Mouse (Mus musculus): ENCODE measurements around the gene Gm11020.
A peak's percentile ranks its signal among the peaks of the same experiment; 100 is the strongest.
"Not testable (repeated sequence)": the region's sequence is repeated elsewhere in the genome, so short reads cannot be mapped to it uniquely, and the experiment has no call there.

The Gm11020 gene

DNA sequence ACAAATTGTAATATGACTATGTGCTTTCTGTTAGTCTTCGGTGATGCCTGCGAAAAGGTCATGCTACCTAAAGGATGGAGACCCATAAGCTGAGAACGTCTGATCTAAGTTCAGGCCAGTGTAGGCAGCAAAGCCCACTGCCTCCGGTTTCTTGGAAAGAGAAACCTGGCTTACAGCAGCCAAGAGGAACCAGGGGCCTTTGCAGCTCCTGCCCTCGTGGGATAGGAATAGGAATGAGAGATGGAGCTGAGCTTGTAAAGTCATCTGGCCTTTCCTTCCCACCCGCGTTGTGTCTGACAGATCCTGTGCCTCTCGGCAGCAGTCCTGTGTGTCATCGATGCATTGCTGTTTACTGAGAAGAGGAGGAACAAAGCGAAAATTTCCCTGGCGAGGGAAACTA lies at the start of gene Gm11020:
Gm11020 (plus strand) TSS at position 301 of the 400 bp plus-strand sequence.
- not testable (repeated sequence) for DNase-seq (ENCODE audit: low read depth, low spot score)

DNA sequence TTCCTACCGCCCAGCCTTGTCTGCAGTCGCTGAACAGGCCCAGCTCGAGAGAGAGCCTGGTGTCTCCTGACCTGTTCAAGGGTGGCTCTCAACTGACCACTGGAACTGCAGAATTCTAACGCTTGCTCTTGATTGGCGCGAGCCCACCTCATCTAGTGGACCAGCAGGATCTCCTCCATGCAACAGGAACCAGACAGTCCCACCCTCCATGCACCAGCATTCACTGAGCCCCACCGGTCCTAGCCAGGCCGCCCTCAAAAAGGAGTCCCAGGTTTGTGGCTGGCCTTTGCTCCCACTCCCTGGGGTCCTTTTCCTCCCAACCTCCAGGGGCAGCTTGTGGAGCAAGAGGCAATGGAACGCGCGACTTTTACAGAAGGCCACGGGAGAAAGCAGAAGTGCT lies 28.3 kb upstream of the Gm11020 start, which contains the start of gene Cmtm2a:
Cmtm2a (minus strand) TSS at position 101 of the 400 bp plus-strand sequence.
- DNase-seq (ENCODE audit: low read depth, low spot score): not testable (repeated sequence)

DNA sequence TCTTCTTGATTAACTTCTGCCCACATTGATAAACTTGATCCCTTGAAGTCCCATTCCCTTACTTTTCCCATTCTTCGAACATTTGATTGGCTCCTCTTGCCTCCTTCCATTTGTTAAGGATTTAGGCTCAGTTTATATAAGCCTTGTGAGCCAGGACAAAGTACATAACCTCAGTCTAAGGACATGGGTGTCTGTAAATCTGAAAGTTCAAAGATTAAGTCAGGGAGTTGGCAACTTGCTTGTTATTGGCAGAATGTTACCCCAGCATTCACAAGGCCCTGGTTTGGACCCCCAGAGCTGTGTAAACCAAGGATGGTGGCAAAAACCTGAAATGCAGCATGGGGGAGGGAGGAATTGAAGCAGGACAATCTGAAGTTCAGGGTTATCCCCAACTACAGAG lies 27.0 kb upstream of the Gm11020 start:
- no peak for DNase-seq (ENCODE audit: low read depth, low spot score)

DNA sequence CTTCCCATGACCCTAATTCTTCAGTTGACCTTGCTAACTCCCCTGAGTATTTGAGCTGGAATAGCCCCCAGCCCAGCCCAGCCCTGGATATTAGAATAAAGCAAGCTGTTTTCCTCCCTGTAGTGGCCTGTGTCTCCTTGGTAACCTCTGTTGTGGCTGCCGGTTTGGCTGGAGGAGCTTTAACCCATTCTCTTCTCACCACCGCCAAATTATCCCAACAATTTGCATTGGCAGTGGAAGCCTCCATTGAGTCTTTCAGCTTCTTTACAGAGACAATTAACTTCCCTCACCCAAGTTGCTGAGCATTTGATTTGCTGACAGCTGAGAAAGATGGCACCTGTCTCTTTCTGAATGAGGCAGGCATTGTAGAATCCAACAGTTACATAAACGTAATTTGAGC lies 19.8 kb upstream of the Gm11020 start:
- peak; percentile 2 for DNase-seq (ENCODE audit: low read depth, low spot score)

DNA sequence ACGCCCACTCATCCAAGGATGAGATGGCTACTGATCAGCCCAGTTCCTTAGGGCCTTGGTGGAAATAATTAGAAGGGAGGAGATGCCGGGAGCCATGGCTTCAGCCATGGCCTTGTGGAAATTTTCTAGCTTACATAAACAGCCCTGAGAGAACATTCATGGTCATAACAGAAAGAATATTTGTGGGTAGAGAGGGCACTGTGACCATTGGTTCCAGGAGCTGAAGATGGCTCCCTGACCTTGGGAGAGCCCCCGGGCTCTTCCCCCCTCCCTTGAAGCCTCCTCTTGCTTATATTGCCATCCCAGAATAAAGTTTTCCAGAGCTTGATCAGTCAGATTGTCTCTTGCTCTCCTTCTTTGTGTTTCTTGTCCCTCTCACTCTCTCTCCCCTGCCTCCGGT lies 18.8 kb upstream of the Gm11020 start:
- DNase-seq (ENCODE audit: low read depth, low spot score): not testable (repeated sequence)

DNA sequence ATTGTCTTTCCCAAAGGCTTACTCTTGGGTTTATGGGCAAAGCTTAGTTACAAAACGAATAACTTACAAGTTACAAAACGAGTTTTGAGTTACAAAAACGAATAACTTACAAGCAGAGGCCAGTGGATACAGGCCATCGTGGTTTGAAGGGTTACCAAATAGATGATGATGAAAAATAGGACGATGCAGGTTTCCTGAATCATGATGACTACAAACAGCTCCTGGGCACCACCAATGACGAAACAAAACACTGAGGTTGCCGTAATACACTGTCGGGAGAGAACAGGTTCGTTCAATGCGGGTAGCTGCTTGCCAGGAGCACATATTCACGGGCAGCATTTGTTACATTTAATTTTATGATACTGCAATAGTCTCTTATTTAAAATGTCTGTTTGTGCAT lies 16.4 kb upstream of the Gm11020 start:
- no peak for DNase-seq (ENCODE audit: low read depth, low spot score)

DNA sequence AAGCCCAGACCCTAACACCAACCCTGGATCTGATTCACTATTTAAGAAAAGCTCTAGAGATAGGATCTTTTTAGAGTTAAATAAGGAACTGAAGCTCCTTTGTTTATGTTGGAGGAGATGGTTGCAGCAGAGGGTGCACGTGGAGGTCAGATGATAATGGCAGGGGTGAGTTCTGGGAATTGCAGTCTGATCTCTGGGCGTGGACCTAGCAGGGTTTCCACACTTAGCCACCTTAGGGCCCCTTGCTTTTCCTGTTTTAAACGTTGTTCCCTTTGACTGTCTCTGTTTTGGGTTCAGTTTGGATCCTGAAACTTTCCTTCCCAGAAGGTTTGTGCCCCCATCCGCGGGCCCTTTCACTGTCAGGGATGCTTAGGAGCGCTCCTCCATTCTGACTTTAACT lies 13.0 kb upstream of the Gm11020 start:
- not testable (repeated sequence) for DNase-seq (ENCODE audit: low read depth, low spot score)

DNA sequence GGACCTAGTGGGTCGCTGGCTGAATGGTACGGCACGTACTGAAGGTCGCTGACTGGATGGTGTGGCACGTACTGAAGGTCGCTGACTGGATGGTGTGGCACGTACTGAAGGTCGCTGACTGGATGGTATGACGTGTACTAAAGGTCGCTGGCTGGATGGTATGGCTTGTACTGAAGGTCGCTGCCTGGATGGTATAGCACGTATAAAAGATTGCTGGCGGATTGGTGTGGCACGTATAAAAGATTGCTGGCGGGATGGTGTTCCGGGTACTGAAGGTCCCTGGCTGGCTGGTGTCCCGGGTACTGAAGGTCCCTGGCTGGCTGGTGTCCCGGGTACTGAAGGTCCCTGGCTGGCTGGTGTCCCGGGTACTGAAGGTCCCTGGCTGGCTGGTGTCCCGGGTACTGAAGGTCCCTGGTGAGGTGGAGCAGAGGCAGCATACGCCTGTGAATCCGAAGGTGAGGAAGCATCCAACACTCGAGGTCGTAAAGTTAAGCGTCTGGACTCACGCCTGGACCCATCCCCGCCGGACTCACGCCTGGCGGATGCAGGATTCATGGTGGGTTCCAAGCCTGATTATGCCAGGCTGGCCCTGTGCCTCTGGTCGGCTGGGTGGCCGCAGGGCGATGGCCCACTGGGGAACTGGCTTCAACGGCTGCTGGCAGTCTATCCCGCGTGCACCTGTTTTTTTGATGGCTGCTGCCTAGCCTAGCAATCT lies 11.8 kb upstream of the Gm11020 start, which contains the start of the genes Gm45711 and Cmtm1:
Gm45711 (minus strand) TSS at position 641 of the 715 bp plus-strand sequence.
Cmtm1 (minus strand) TSS at position 705 of the 715 bp plus-strand sequence.
- not testable (repeated sequence) for DNase-seq (ENCODE audit: low read depth, low spot score)

DNA sequence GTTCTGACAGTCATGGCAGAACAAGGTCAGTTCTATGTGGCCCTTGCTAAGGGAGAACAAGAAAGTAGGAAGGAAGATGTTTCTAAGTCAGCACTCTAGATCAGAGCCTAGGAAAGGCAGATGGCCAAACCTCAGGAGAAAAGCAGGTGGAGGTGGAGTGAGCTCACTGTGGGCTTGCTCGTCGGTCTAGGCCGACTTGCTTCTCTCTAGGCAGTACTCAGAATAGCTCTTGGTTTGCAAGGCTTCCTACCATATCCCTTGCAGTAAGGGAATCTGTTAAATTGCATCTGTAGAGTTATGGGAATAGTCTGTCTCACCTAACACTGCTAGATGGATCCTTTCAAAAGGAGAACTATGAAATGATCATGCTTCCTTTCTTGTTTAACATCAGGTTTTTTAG lies 9.3 kb upstream of the Gm11020 start:
- DNase-seq (ENCODE audit: low read depth, low spot score): not testable (repeated sequence)

DNA sequence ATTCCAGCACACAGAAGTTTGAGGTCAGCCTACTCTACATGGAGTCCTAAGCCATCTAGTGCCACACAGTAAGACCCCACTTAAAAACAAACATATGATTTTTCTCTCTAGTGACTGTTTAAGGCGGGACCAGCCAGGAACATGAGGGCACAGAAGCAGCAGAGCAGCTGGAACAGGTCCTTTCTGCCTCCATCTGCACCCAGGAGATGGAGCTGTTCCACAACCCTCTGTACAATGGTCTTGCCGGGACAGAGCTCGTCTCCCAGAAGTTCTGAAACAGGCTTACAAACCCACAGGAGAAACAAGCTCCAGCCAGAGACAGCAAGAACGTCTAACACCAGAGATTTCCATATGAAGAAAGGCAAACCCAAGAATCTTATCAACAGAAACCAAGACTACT lies 8.1 kb upstream of the Gm11020 start:
- no peak for DNase-seq (ENCODE audit: low read depth, low spot score)

DNA sequence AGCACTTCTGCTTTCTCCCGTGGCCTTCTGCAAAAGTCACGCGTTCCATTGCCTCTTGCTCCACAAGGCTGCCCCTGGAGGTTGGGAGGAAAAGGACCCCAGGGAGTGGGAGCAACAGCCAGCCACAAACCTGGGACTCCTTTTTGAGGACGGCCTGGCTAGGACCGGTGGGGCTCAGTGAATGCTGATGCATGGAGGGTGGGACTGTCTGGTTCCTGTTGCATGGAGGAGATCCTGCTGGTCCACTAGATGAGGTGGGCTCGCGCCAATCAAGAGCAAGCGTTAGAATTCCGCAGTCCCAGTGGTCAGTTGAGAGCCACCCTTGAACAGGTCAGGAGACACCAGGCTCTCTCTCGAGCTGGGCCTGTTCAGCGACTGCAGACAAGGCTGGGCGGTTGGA lies 563 bp downstream of the Gm11020 start, which contains the start of gene Cmtm2b:
Cmtm2b (plus strand) TSS at position 301 of the 400 bp plus-strand sequence.
- DNase-seq (ENCODE audit: low read depth, low spot score): not testable (repeated sequence)

DNA sequence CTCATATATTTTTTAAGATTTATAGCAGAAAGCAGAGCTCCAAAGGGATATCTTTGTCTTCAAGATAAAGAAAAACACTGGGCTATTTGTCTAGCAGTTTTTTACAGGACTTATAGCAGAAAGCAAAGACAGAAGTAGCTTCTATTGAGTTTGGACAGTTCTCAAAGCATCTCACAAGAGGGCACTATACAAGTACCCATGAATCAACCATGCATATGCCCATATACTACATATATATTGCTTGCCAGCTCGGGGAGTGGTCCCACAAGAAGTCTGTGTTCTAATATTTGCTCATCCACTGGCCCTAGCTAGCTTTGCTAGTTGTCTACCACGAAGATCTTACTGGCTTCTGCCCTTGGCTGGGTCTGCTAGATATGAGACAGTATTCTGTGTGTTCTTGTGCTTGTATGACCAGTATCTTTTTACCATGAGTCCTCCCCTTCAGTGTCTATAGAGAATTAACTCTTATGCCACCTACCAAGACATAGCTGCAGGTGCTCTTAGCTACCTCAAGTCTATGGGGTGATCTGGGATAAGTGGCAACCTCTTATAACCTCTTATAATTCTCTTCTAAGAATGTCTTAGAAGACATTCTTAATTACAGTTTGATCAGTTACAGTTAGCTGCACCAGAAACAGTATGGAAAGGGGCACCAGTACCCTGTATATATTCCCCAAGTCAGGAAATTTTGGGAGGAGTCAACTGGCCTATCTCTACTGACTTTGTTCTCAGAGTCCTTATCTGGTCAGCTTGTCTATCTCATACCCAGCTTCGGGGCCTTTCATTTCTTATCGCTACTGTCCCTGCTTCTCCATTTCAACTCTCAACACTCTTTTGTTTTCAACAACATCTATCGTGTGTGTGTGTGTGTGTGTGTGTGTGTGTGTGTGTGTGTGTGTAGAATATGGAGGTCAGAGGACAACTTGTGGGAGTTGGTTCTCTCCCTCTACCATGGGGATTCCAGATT lies 11.6 kb downstream of the Gm11020 start:
- DNase-seq (ENCODE audit: low read depth, low spot score): no peak

DNA sequence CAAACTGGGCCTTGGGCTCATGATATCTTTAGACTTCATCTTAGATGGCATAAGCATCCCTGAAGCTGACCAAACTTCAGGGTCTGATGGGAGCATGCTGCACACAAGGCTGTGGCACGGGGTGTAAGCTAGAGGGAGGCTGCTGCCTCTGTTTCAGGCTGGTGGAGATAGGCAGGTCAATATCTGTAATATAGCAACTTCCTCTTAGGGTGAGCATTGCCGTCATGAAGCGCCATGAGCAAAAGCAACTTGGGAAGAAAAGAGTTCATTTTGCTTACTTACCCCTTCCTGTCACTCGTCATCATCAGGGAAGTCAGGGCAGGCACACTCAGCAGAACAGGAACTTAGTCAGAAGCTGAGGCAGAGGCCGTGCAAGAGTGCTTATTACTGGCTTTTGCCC lies 12.4 kb downstream of the Gm11020 start:
- no peak for DNase-seq (ENCODE audit: low read depth, low spot score)

DNA sequence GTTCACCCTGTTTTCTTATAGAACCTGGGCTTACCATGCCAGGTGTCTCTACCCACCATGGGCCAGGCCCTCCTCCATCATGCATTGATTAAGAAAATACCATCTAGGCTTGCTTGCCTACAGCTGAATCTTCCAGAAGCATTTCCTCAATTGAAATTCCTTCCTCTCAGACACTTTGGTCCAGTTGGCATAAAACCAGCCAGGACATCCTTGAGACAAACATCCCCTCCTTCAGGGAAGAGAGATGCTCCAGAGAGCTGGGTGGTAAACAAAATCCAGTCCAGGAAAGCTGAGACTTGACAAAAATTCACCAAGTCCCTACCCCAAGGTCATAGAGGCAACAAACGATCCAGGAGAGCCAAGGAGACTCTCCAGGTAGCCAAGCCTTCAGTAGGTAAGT lies 12.8 kb downstream of the Gm11020 start:
- DNase-seq (ENCODE audit: low read depth, low spot score): no peak

DNA sequence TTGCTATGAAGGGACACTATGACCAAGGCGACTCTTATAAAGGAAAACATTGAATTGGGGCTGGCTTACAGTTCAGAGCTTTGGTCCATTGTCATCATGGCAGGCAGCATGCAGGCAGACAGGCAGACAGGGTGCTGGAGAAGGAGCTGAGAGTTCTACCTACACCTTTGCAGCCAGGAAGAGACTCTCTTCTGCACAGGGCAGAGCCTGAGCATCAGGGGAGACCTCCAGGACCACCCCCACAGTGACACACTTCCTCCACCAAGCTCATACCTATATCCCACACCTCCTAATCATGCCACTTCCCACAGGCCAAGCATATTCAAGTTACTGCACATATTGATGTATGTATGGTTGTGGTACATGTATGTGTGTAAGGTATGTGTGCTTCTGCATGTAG lies 15.4 kb downstream of the Gm11020 start:
- DNase-seq (ENCODE audit: low read depth, low spot score): no peak

DNA sequence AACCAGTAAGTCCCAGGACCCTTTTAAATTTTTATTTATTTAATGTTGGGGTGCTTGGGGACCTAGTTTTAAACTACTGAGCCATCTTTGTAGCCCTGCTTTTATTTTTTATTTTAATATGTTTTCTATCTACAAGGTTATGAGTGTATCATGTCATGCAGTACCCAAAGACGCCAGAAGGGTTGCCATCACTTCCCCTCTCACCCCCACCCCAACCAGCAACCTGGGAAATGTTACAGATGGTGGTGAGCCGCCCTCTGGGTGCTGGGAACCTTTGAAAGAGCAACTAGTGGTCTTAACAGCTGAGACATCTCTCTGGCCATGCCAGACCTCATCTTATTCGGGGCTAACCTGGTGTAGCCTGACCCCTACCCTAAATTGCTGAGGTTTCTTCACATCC lies 16.5 kb downstream of the Gm11020 start:
- no peak for DNase-seq (ENCODE audit: low read depth, low spot score)

DNA sequence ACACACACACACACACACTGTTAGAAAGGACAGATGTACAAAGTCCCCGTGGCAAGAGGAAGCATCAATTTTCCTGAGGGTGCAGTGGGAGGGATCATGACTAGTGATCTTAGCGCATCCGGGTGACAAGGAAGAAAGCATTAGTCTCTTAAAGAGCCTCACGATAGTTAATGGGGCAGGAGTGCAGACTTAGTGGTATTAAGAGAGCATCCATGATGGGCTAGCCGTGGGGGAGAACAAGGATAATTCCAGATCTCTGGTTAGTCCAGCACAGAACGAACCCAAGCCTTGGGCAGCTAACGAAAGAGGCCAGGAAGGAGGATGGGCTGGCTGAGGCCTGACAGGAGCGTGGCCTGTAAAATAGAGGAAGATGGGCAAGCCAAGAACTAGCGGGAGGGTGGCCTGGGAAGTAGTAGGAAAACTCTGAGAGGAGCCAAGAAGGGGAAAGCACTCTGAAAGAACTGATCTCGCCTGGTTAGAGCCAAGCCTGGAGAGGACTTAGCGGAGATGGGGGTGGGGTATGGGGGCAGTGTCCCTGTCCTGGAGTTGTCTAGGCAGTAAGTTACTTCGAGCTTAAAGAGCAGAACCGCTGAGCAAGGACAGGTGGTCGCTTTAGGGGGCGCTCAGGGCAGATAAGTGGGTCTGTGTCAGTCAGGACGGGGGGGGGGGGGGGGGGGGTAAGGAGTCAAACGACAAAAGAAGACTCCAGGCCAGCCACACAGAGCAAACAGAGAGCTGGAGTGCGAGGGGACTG lies 18.0 kb downstream of the Gm11020 start, which contains the start of gene Cmtm3:
Cmtm3 (plus strand) TSS at position 182 of the 754 bp plus-strand sequence.
- DNase-seq (ENCODE audit: low read depth, low spot score): no peak

DNA sequence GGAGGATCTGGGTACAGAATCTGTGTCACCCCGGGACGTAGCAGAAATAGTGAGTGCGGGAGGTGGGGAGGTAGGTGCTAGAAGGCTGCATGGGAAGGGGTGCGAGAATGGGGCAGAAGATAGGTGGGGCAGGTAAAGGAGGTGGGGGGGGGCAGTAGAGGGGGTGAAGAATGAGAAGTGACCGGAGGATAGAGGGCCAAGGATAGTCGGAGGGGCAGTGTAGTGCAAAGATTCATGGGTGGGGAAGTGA lies 18.5 kb downstream of the Gm11020 start:
- no peak for DNase-seq (ENCODE audit: low read depth, low spot score)

DNA sequence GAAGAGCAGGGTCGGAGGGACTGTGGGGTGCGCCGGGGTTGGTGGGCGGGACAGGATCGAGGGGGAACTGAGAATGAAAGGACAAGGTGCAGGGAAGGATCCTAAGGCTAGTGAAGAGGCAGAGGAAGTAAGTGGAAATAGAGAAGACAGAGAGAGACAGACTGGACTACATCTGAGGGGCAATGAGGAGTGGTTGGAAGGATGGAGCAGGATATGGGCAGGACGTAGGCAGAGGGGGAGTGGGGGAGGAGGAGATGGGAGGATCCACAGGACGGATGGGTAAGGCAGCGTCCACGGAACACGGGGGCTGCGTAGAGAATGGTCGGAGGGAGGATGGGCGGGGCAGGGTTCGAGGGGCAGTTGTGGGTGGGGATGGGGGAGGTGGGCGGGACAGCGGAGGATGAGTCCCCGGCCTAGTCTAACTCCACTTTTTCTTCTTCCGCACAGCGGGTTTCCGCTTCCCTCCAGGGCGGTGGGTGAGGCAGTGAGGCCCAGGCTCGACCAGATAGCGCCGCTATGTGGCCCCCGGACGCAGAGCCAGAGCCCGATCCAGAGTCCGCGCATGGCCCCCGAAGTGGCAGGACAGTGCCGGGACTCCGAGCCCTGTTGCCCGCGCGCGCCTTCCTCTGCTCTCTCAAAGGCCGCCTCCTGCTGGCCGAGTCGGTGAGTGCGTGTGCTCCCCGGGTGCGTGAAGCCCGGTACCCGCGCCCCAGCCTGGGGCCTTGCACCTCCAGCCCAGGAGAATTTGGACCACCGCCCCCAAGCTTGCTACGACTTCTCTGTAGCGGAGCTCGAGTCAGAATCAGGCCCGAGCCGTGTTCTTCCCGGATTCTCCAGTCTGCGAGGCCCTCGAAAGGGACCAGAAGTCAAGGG lies 19.1 kb downstream of the Gm11020 start:
- DNase-seq (ENCODE audit: low read depth, low spot score): no peak

DNA sequence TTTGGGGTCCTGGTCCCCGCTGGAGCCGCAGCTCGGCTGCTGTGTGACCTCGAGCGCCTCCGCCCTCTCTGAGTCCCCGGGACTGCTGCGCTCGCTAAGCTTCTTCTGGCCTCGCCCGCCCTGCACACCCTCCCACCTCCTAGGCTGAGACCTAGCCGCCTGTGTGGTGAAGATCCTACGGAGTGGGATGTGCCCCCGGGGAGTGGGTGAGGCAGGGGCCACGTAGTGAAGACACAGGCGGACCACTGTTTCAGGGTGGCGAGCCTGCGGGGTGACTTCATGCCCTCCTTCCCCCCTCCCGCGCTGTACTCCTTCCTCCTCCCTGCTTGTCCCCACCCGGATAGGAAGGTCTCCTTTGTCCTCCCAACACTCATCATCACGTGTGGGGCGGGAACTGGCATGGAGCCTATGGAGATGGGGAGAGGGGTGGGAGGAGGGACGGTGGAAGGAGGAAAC lies 19.8 kb downstream of the Gm11020 start:
- DNase-seq (ENCODE audit: low read depth, low spot score): no peak

DNA sequence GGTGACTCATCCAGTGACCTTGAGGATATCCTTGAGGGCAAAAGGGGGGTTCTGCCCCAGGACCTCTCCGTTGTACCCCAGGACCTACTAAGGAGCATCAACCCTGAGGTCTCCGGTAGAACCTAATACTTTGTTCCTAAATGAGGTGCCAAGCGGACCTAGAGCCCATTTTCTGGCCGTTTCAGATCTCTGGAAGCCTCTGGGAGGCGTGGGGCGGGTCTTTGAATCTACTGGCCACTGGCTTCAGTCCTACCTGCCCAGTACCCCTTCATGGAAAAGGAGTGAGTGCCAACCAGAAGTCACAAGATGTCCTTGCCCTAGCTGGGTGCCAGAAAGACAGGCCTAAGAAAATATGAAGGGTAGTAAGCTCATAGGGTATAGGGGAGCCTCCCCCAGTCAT lies 20.3 kb downstream of the Gm11020 start:
- no peak for DNase-seq (ENCODE audit: low read depth, low spot score)
